Mouse (Mus musculus): Measurements from ENCODE around the gene H1fx. TPM values are rescaled to one million over a fixed set of nuclear protein-coding genes. Genes with fewer than 3 reads are reported as not detected.

Gene H1fx
- polyA plus RNA-seq (2014; fragmentation: Illumina TruSeq; extraction: RNeasy Lipid Tissue Mini Kit (QIAGEN cat#74804); ENCODE audit: insufficient read depth, low read depth, low replicate concordance) = 3.4 TPM

GRCm38 (mm10) chr6:87981547-87982256 lies at the start of gene H1fx:
Gene H1fx (minus strand): TSS chr6:87981637.

Other genes with a start within 250 kb of the H1fx start
- gene Gp9, start 203.6 kb downstream of the H1fx start, polyA plus RNA-seq (2014; fragmentation: Illumina TruSeq; extraction: RNeasy Lipid Tissue Mini Kit (QIAGEN cat#74804); ENCODE audit: insufficient read depth, low read depth, low replicate concordance) = 4.0 TPM
- gene Rab43, start 169.5 kb downstream of the H1fx start, polyA plus RNA-seq (2014; fragmentation: Illumina TruSeq; extraction: RNeasy Lipid Tissue Mini Kit (QIAGEN cat#74804); ENCODE audit: insufficient read depth, low read depth, low replicate concordance) = 8.8 TPM
- 2.6 TPM for gene Gm45140, start 145.8 kb downstream of the H1fx start, polyA plus RNA-seq (2014; fragmentation: Illumina TruSeq; extraction: RNeasy Lipid Tissue Mini Kit (QIAGEN cat#74804); ENCODE audit: insufficient read depth, low read depth, low replicate concordance)
- gene Isy1, start 142.8 kb downstream of the H1fx start, polyA plus RNA-seq (2014; fragmentation: Illumina TruSeq; extraction: RNeasy Lipid Tissue Mini Kit (QIAGEN cat#74804); ENCODE audit: insufficient read depth, low read depth, low replicate concordance) = 23.1 TPM
- gene Cnbp, start 130.5 kb downstream of the H1fx start, polyA plus RNA-seq (2014; fragmentation: Illumina TruSeq; extraction: RNeasy Lipid Tissue Mini Kit (QIAGEN cat#74804); ENCODE audit: insufficient read depth, low read depth, low replicate concordance) = 343 TPM
- gene Copg1, start 93.8 kb downstream of the H1fx start, polyA plus RNA-seq (2014; fragmentation: Illumina TruSeq; extraction: RNeasy Lipid Tissue Mini Kit (QIAGEN cat#74804); ENCODE audit: insufficient read depth, low read depth, low replicate concordance) = 34.2 TPM
- gene Hmces, start 67.7 kb downstream of the H1fx start, polyA plus RNA-seq (2014; fragmentation: Illumina TruSeq; extraction: RNeasy Lipid Tissue Mini Kit (QIAGEN cat#74804); ENCODE audit: insufficient read depth, low read depth, low replicate concordance) = 17.0 TPM
- 197 TPM for gene Rab7, start 63.6 kb upstream of the H1fx start, polyA plus RNA-seq (2014; fragmentation: Illumina TruSeq; extraction: RNeasy Lipid Tissue Mini Kit (QIAGEN cat#74804); ENCODE audit: insufficient read depth, low read depth, low replicate concordance)
- gene Rpn1, start 102.8 kb upstream of the H1fx start, polyA plus RNA-seq (2014; fragmentation: Illumina TruSeq; extraction: RNeasy Lipid Tissue Mini Kit (QIAGEN cat#74804); ENCODE audit: insufficient read depth, low read depth, low replicate concordance) = 123 TPM
- gene Gata2, start 212.3 kb upstream of the H1fx start, polyA plus RNA-seq (2014; fragmentation: Illumina TruSeq; extraction: RNeasy Lipid Tissue Mini Kit (QIAGEN cat#74804); ENCODE audit: insufficient read depth, low read depth, low replicate concordance) = 49.5 TPM
- gene Dnajb8, start 240.6 kb upstream of the H1fx start, polyA plus RNA-seq (2014; fragmentation: Illumina TruSeq; extraction: RNeasy Lipid Tissue Mini Kit (QIAGEN cat#74804); ENCODE audit: insufficient read depth, low read depth, low replicate concordance) = not detected

All from lung, adult 10 weeks (tissue).